Mouse (Mus musculus): ENCODE measurements around the gene Gsc. TPM values are rescaled to one million over a fixed set of nuclear protein-coding genes. Genes with fewer than 3 reads are reported as not detected.

Gene Gsc
- polyA plus RNA-seq, 1 experiment from 2014 or later = 0.62 TPM

GRCm38 (mm10) chr12:104477066-104477465 is 3.9 kb upstream of the Gsc start:
- 3% methylated on average over 12 of the region's 12 CpGs for WGBS
- H3K4me1 ChIP-seq (ENCODE audit: control insufficient read depth, insufficient read depth, low read length) = peaks cover 15% of the 10 kb centered on the region
- H3K4me3 ChIP-seq (replicated peaks; ENCODE audit: low read length) = no peak overlapping the region
- no peak overlapping the region for H3K27ac ChIP-seq (ENCODE audit: low read length)
- peaks cover 58% of the 10 kb centered on the region for H3K27me3 ChIP-seq (ENCODE audit: control insufficient read depth, insufficient read depth, low read length)
- H3K36me3 ChIP-seq (ENCODE audit: control insufficient read depth, insufficient read depth, low read length) = no peaks in the 10 kb centered on the region
- H3K9ac ChIP-seq (ENCODE audit: low read length) = no peak overlapping the region
- no peaks in the 10 kb centered on the region for H3K9me3 ChIP-seq (replicated peaks; ENCODE audit: control insufficient read depth, low read length)
- no peak overlapping the region for H3K4me2 ChIP-seq (ENCODE audit: low read depth, low read length)
- no peak for ATAC-seq (ENCODE audit: insufficient read depth, low FRiP score)

DNA sequence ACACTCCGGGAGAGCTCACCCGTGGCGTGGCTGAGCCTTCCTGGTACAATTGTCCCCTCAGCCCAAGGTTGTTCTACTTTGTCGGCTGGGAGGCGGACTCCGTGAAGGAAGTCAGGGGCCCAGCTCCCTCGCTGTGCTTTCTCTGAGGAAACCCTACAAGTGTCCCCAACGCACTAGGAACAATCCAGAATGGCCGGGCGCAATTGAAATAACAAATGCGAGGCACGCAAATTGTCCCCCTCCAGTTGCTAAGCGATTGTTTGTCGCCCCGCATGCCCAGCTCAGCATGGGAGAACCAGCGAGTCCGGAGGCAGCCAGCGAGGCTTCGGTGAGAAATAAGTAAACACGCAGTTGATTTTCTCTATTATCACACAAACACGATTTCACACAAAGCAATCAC is 2.8 kb upstream of the Gsc start:
- ATAC-seq (ENCODE audit: insufficient read depth, low FRiP score) = no peak
- H3K9me3 ChIP-seq (replicated peaks; ENCODE audit: control insufficient read depth, low read length) = no peaks in the 10 kb centered on the region
- no peak overlapping the region for H3K9ac ChIP-seq (ENCODE audit: low read length)
- 6% methylated on average over 21 of the region's 21 CpGs for WGBS
- H3K4me3 ChIP-seq (replicated peaks; ENCODE audit: low read length) = no peak overlapping the region
- H3K4me2 ChIP-seq (ENCODE audit: low read depth, low read length) = no peak overlapping the region
- no peak overlapping the region for H3K27ac ChIP-seq (ENCODE audit: low read length)
- no peaks in the 10 kb centered on the region for H3K36me3 ChIP-seq (ENCODE audit: control insufficient read depth, insufficient read depth, low read length)
- H3K27me3 ChIP-seq (ENCODE audit: control insufficient read depth, insufficient read depth, low read length) = peaks cover 64% of the 10 kb centered on the region
- H3K4me1 ChIP-seq (ENCODE audit: control insufficient read depth, insufficient read depth, low read length) = peaks cover 23% of the 10 kb centered on the region

- ATAC-seq (ENCODE audit: insufficient read depth, low FRiP score) = no peak
- Histone ChIP-seq H3K4me2 (ENCODE audit: low read depth, low read length) (no peak overlapping the region), H3K9me3 (replicated peaks; ENCODE audit: control insufficient read depth, low read length) (no peaks in the 10 kb centered on the region), H3K27me3 (ENCODE audit: control insufficient read depth, insufficient read depth, low read length) (peaks cover 67% of the 10 kb centered on the region), H3K36me3 (ENCODE audit: control insufficient read depth, insufficient read depth, low read length) (no peaks in the 10 kb centered on the region), H3K27ac (ENCODE audit: low read length) (no peak overlapping the region), H3K4me3 (replicated peaks; ENCODE audit: low read length) (no peak overlapping the region), H3K9ac (ENCODE audit: low read length) (no peak overlapping the region), H3K4me1 (ENCODE audit: control insufficient read depth, insufficient read depth, low read length) (peaks cover 23% of the 10 kb centered on the region)
- WGBS = 10% methylated on average over 22 of the region's 22 CpGs
These were observed 2.0 kb upstream of the Gsc start for GRCm38 (mm10) chr12:104474881-104475740.

DNA sequence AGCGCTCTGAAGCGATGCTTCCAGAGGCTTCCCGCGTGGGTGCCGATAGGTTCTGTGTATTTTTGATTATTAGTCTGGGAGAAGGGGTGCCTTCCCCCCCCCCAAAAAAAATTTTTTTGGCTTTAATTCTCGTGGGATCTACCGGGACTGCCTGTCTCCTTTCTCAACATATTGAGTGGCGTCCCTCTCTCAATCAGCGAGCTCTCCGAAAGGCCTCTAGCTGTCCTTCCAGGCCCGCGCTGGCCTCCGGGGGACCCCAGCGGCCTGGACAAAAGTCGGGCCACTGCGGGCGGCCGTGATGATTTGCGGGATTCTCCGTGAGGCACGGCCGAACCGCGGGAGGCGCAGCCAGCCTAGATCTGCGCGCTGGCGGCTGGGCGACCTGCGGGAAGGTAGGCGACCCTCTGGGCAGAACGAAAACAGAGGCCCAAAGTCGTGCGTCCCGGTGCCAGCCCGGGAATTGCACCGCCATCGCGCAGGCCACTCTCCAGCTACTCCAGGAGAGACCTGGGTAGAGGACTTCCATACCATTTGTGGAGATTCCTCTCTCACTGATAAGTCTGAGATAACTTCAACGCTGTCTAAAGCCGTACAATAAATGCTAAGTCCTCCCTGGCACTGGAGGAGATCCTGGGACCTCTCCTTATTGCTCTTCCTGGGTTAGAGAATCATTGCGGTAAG is 1.2 kb upstream of the Gsc start:
- ATAC-seq (ENCODE audit: insufficient read depth, low FRiP score) = no peak
- H3K27me3 ChIP-seq (ENCODE audit: control insufficient read depth, insufficient read depth, low read length) = peaks cover 67% of the 10 kb centered on the region
- H3K9ac ChIP-seq (ENCODE audit: low read length) = no peak overlapping the region
- no peak overlapping the region for H3K27ac ChIP-seq (ENCODE audit: low read length)
- 4% methylated on average over 42 of the region's 42 CpGs for WGBS
- H3K4me1 ChIP-seq (ENCODE audit: control insufficient read depth, insufficient read depth, low read length) = peaks cover 23% of the 10 kb centered on the region
- no peaks in the 10 kb centered on the region for H3K36me3 ChIP-seq (ENCODE audit: control insufficient read depth, insufficient read depth, low read length)
- H3K4me2 ChIP-seq (ENCODE audit: low read depth, low read length) = no peak overlapping the region
- no peak overlapping the region for H3K4me3 ChIP-seq (replicated peaks; ENCODE audit: low read length)
- H3K9me3 ChIP-seq (replicated peaks; ENCODE audit: control insufficient read depth, low read length) = no peaks in the 10 kb centered on the region

GRCm38 (mm10) chr12:104473492-104473891 is 362 bp upstream of the Gsc start:
- Histone ChIP-seq H3K4me1 (ENCODE audit: control insufficient read depth, insufficient read depth, low read length) (peaks cover 23% of the 10 kb centered on the region), H3K27me3 (ENCODE audit: control insufficient read depth, insufficient read depth, low read length) (peaks cover 64% of the 10 kb centered on the region), H3K9ac (ENCODE audit: low read length) (no peak overlapping the region), H3K27ac (ENCODE audit: low read length) (no peak overlapping the region), H3K4me3 (replicated peaks; ENCODE audit: low read length) (peak overlapping the region; percentile 60), H3K36me3 (ENCODE audit: control insufficient read depth, insufficient read depth, low read length) (no peaks in the 10 kb centered on the region), H3K4me2 (ENCODE audit: low read depth, low read length) (peak overlapping the region; percentile 97), H3K9me3 (replicated peaks; ENCODE audit: control insufficient read depth, low read length) (no peaks in the 10 kb centered on the region)
- 3% methylated on average over 17 of the region's 18 CpGs for WGBS
- ATAC-seq (ENCODE audit: insufficient read depth, low FRiP score) = no peak

- Histone ChIP-seq H3K9ac (ENCODE audit: low read length) (no peak overlapping the region), H3K27me3 (ENCODE audit: control insufficient read depth, insufficient read depth, low read length) (peaks cover 55% of the 10 kb centered on the region), H3K27ac (ENCODE audit: low read length) (no peak overlapping the region), H3K9me3 (replicated peaks; ENCODE audit: control insufficient read depth, low read length) (no peaks in the 10 kb centered on the region), H3K4me1 (ENCODE audit: control insufficient read depth, insufficient read depth, low read length) (peaks cover 23% of the 10 kb centered on the region), H3K36me3 (ENCODE audit: control insufficient read depth, insufficient read depth, low read length) (no peaks in the 10 kb centered on the region), H3K4me3 (replicated peaks; ENCODE audit: low read length) (peak overlapping the region; percentile 60), H3K4me2 (ENCODE audit: low read depth, low read length) (peak overlapping the region; percentile 97)
- WGBS = 1% methylated on average over 25 of the region's 25 CpGs
- no peak for ATAC-seq (ENCODE audit: insufficient read depth, low FRiP score)
These were observed 958 bp downstream of the Gsc start for GRCm38 (mm10) chr12:104472218-104472525.

GRCm38 (mm10) chr12:104471351-104472217 is 1.5 kb downstream of the Gsc start:
- Histone ChIP-seq H3K9me3 (replicated peaks; ENCODE audit: control insufficient read depth, low read length) (no peaks in the 10 kb centered on the region), H3K36me3 (ENCODE audit: control insufficient read depth, insufficient read depth, low read length) (no peaks in the 10 kb centered on the region), H3K27me3 (ENCODE audit: control insufficient read depth, insufficient read depth, low read length) (peaks cover 55% of the 10 kb centered on the region), H3K4me2 (ENCODE audit: low read depth, low read length) (peak overlapping the region; percentile 97; the same call in 1 of the 2 replicates), H3K4me1 (ENCODE audit: control insufficient read depth, insufficient read depth, low read length) (peaks cover 23% of the 10 kb centered on the region), H3K27ac (ENCODE audit: low read length) (no peak overlapping the region), H3K4me3 (replicated peaks; ENCODE audit: low read length) (peak overlapping the region; percentile 60), H3K9ac (ENCODE audit: low read length) (peak overlapping the region; percentile 29; the same call in 1 of the 2 replicates)
- 5% methylated on average over 57 of the region's 57 CpGs for WGBS
- ATAC-seq (ENCODE audit: insufficient read depth, low FRiP score) = no peak

DNA sequence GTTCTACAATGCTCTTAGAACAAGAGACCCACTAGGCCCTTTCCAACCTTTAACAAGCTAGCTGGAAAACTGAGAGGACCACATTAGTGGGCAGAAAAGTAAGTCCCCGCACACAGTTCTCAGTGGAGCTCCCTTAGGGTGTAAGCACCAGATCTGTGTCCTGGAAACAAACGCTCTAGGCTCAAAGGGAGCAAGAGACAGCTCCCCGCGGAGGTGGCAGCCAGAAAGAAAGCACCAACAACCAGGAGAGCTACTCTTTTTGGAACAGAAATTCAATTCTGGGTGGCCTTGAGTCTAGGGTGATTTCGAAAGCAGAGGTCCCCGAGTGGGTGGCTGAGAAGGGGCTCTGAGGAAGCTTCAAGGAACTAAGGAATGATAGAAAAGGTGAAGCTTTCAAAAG is 2.5 kb downstream of the Gsc start:
- H3K4me2 ChIP-seq (ENCODE audit: low read depth, low read length) = no peak overlapping the region
- no peak overlapping the region for H3K4me3 ChIP-seq (replicated peaks; ENCODE audit: low read length)
- H3K4me1 ChIP-seq (ENCODE audit: control insufficient read depth, insufficient read depth, low read length) = peaks cover 19% of the 10 kb centered on the region
- H3K36me3 ChIP-seq (ENCODE audit: control insufficient read depth, insufficient read depth, low read length) = no peaks in the 10 kb centered on the region
- ATAC-seq (ENCODE audit: insufficient read depth, low FRiP score) = no peak
- H3K27me3 ChIP-seq (ENCODE audit: control insufficient read depth, insufficient read depth, low read length) = peaks cover 48% of the 10 kb centered on the region
- no peaks in the 10 kb centered on the region for H3K9me3 ChIP-seq (replicated peaks; ENCODE audit: control insufficient read depth, low read length)
- no peak overlapping the region for H3K9ac ChIP-seq (ENCODE audit: low read length)
- WGBS = 39% methylated on average over 6 of the region's 6 CpGs
- no peak overlapping the region for H3K27ac ChIP-seq (ENCODE audit: low read length)

GRCm38 (mm10) chr12:104468783-104469182 is 4.3 kb downstream of the Gsc start:
- no peak for ATAC-seq (ENCODE audit: insufficient read depth, low FRiP score)
- Histone ChIP-seq H3K9me3 (replicated peaks; ENCODE audit: control insufficient read depth, low read length) (no peaks in the 10 kb centered on the region), H3K4me3 (replicated peaks; ENCODE audit: low read length) (no peak overlapping the region), H3K36me3 (ENCODE audit: control insufficient read depth, insufficient read depth, low read length) (no peaks in the 10 kb centered on the region), H3K4me1 (ENCODE audit: control insufficient read depth, insufficient read depth, low read length) (peaks cover 19% of the 10 kb centered on the region), H3K27ac (ENCODE audit: low read length) (no peak overlapping the region), H3K27me3 (ENCODE audit: control insufficient read depth, insufficient read depth, low read length) (peaks cover 34% of the 10 kb centered on the region), H3K4me2 (ENCODE audit: low read depth, low read length) (no peak overlapping the region), H3K9ac (ENCODE audit: low read length) (no peak overlapping the region)
- 13% methylated on average over 4 of the region's 4 CpGs for WGBS

Data from stomach, embryonic 16.5 days (tissue).